8 mouse cellular contexts compared by ENCODE assay signal in genomic region chr3:51353325-51354033, GRCm38 (mm10). TPM values are rescaled to one million over a fixed set of nuclear protein-coding genes. Genes with fewer than 3 reads are reported as not detected.
DNase-seq lines count a peak whose midpoint lies in the region; ATAC-seq lines count a peak whose summit lies in the region.

No protein-coding gene starts in this region.

- no peak overlapping the region for H3K9ac ChIP-seq in embryonic facial prominence, embryonic 11.5 days (replicated peaks; ENCODE audit: low read length)
- no peak overlapping the region for H3K9ac ChIP-seq in midbrain, embryonic 13.5 days (replicated peaks)

- WGBS in embryonic facial prominence, embryonic 11.5 days = 72% methylated on average over 4 of the region's 4 CpGs
- 70% methylated on average over 4 of the region's 4 CpGs for WGBS in embryonic facial prominence, embryonic 10.5 days
- 75% methylated on average over 4 of the region's 4 CpGs for WGBS in midbrain, embryonic 10.5 days
- WGBS in midbrain, embryonic 13.5 days = 62% methylated on average over 4 of the region's 4 CpGs

- peak; percentile 47 for DNase-seq in embryonic facial prominence, embryonic 11.5 days (ENCODE audit: low spot score)
- DNase-seq in embryonic facial prominence, embryonic 10.5 days (ENCODE audit: low spot score) = no peak
- peak; percentile 33 for DNase-seq in midbrain, embryonic 10.5 days (ENCODE audit: low spot score)
- DNase-seq in lung, postnatal 25 days (ENCODE audit: low spot score) = peak; percentile 65
- DNase-seq in thymus, postnatal 14 days = peak; percentile 70

- no peaks in the 10 kb centered on the region for H3K9me3 ChIP-seq in embryonic facial prominence, embryonic 11.5 days (replicated peaks; ENCODE audit: control insufficient read depth, low read length)
- H3K9me3 ChIP-seq in embryonic facial prominence, embryonic 10.5 days = no peaks in the 10 kb centered on the region
- no peaks in the 10 kb centered on the region for H3K9me3 ChIP-seq in midbrain, embryonic 10.5 days (replicated peaks)
- H3K9me3 ChIP-seq in midbrain, embryonic 13.5 days = no peaks in the 10 kb centered on the region

- H3K4me2 ChIP-seq in embryonic facial prominence, embryonic 11.5 days (ENCODE audit: low read depth, low read length) = no peak overlapping the region
- no peak overlapping the region for H3K4me2 ChIP-seq in midbrain, embryonic 13.5 days (replicated peaks)

- ATAC-seq in embryonic facial prominence, embryonic 11.5 days (replicated peaks; ENCODE audit: insufficient number of reproducible peaks, low FRiP score, low TSS enrichment, low read depth) = no peak
- ATAC-seq in midbrain, embryonic 13.5 days = no peak
- ATAC-seq in activated CD4-positive, CD25-positive, alpha-beta regulatory T cell, adult 4 months = peak; percentile 79
- ATAC-seq in granulocyte monocyte progenitor cell, adult 5-6 weeks (replicated peaks; ENCODE audit: poor library complexity, severe bottlenecking) = peak; percentile 81

- H3K36me3 ChIP-seq in embryonic facial prominence, embryonic 11.5 days (replicated peaks; ENCODE audit: control insufficient read depth, insufficient read depth, low read depth, low read length) = no peaks in the 10 kb centered on the region
- H3K36me3 ChIP-seq in embryonic facial prominence, embryonic 10.5 days (replicated peaks) = no peaks in the 10 kb centered on the region
- no peaks in the 10 kb centered on the region for H3K36me3 ChIP-seq in midbrain, embryonic 10.5 days
- H3K36me3 ChIP-seq in midbrain, embryonic 13.5 days = no peaks in the 10 kb centered on the region

- H3K4me1 ChIP-seq in embryonic facial prominence, embryonic 11.5 days (ENCODE audit: control insufficient read depth, insufficient read depth, low read length) = no peaks in the 10 kb centered on the region
- peaks cover 7% of the 10 kb centered on the region; the same call in 1 of the 2 replicates for H3K4me1 ChIP-seq in embryonic facial prominence, embryonic 10.5 days
- peaks cover under 1% of the 10 kb centered on the region; the same call in 1 of the 2 replicates for H3K4me1 ChIP-seq in midbrain, embryonic 10.5 days
- H3K4me1 ChIP-seq in midbrain, embryonic 13.5 days (replicated peaks) = no peaks in the 10 kb centered on the region; the same call in 1 of the 2 replicates

- H3K27ac ChIP-seq in embryonic facial prominence, embryonic 11.5 days (replicated peaks; ENCODE audit: low read depth, low read length) = no peak overlapping the region
- no peak overlapping the region for H3K27ac ChIP-seq in embryonic facial prominence, embryonic 10.5 days (replicated peaks)
- H3K27ac ChIP-seq in midbrain, embryonic 10.5 days (replicated peaks) = no peak overlapping the region
- no peak overlapping the region for H3K27ac ChIP-seq in midbrain, embryonic 13.5 days

- no peak overlapping the region for H3K4me3 ChIP-seq in embryonic facial prominence, embryonic 11.5 days (ENCODE audit: low read depth, low read length)
- no peak overlapping the region for H3K4me3 ChIP-seq in embryonic facial prominence, embryonic 10.5 days
- no peak overlapping the region for H3K4me3 ChIP-seq in midbrain, embryonic 10.5 days
- H3K4me3 ChIP-seq in midbrain, embryonic 13.5 days (replicated peaks) = no peak overlapping the region

- H3K27me3 ChIP-seq in embryonic facial prominence, embryonic 11.5 days (ENCODE audit: control insufficient read depth, insufficient read depth, low read length) = no peaks in the 10 kb centered on the region
- H3K27me3 ChIP-seq in embryonic facial prominence, embryonic 10.5 days (replicated peaks; ENCODE audit: low read depth, poor library complexity, severe bottlenecking) = no peaks in the 10 kb centered on the region
- peaks cover 13% of the 10 kb centered on the region for H3K27me3 ChIP-seq in midbrain, embryonic 10.5 days (ENCODE audit: low read depth, poor library complexity, severe bottlenecking)
- H3K27me3 ChIP-seq in midbrain, embryonic 13.5 days = peaks cover 19% of the 10 kb centered on the region

RNA-seq across cellular contexts. Expression of gene Elf2, which starts 13.0 kb away (rescaled TPM):
- polyA plus RNA-seq in embryonic facial prominence, embryonic 11.5 days (2014; fragmentation: Nextera tagmentation; extraction: Ambion mirVana) = 47.3 and 48.9 TPM in 2 replicates
- polyA plus RNA-seq in embryonic facial prominence, embryonic 10.5 days (2016; fragmentation: Nextera tagmentation; extraction: Ambion mirVana) = 42.0 and 49.2 TPM in 2 replicates
- polyA plus RNA-seq in midbrain, embryonic 10.5 days (2016; fragmentation: Nextera tagmentation; extraction: Ambion mirVana) = 37.9 and 40.5 TPM in 2 replicates
- 50.3 and 51.3 TPM in 2 replicates for polyA plus RNA-seq in midbrain, embryonic 13.5 days (2015; fragmentation: Nextera tagmentation; extraction: Ambion mirVana)
- 10 to 100 TPM; 41.0 to 54.1 TPM for polyA plus RNA-seq in activated CD4-positive, CD25-positive, alpha-beta regulatory T cell, adult 4 months (2017; shearing (Covaris generic))
- 56.9 and 64.6 TPM in 2 replicates for total RNA-seq in granulocyte monocyte progenitor cell, adult 5-6 weeks (2014; fragmentation: Nextera tagmentation)
- 103 and 116 TPM in 2 replicates for total RNA-seq in granulocyte monocyte progenitor cell, adult 5-6 weeks (2017)

RNA-seq across cellular contexts. Expression of gene Mgarp, which starts 43.1 kb away (rescaled TPM):
- polyA plus RNA-seq in embryonic facial prominence, embryonic 11.5 days (2014; fragmentation: Nextera tagmentation; extraction: Ambion mirVana) = 9.1 and 16.1 TPM in 2 replicates
- polyA plus RNA-seq in embryonic facial prominence, embryonic 10.5 days (2016; fragmentation: Nextera tagmentation; extraction: Ambion mirVana) = 8.0 and 8.7 TPM in 2 replicates
- 35.9 and 39.2 TPM in 2 replicates for polyA plus RNA-seq in midbrain, embryonic 10.5 days (2016; fragmentation: Nextera tagmentation; extraction: Ambion mirVana)
- polyA plus RNA-seq in midbrain, embryonic 13.5 days (2015; fragmentation: Nextera tagmentation; extraction: Ambion mirVana) = 5.6 and 12.0 TPM in 2 replicates
- 1 to 10 TPM; 1.5 to 6.0 TPM for polyA plus RNA-seq in activated CD4-positive, CD25-positive, alpha-beta regulatory T cell, adult 4 months (2017; shearing (Covaris generic))
- total RNA-seq in granulocyte monocyte progenitor cell, adult 5-6 weeks (2014; fragmentation: Nextera tagmentation) = not detected in 2 replicates
- total RNA-seq in granulocyte monocyte progenitor cell, adult 5-6 weeks (2017) = not detected in 2 replicates

RNA-seq across cellular contexts. Expression of gene Ndufc1, which starts 55.3 kb away (rescaled TPM):
- polyA plus RNA-seq in embryonic facial prominence, embryonic 11.5 days (2014; fragmentation: Nextera tagmentation; extraction: Ambion mirVana) = 722 TPM in 2 replicates
- 646 and 663 TPM in 2 replicates for polyA plus RNA-seq in embryonic facial prominence, embryonic 10.5 days (2016; fragmentation: Nextera tagmentation; extraction: Ambion mirVana)
- 688 and 718 TPM in 2 replicates for polyA plus RNA-seq in midbrain, embryonic 10.5 days (2016; fragmentation: Nextera tagmentation; extraction: Ambion mirVana)
- 772 and 835 TPM in 2 replicates for polyA plus RNA-seq in midbrain, embryonic 13.5 days (2015; fragmentation: Nextera tagmentation; extraction: Ambion mirVana)
- polyA plus RNA-seq in activated CD4-positive, CD25-positive, alpha-beta regulatory T cell, adult 4 months (2017; shearing (Covaris generic)) = 100 to 1,000 TPM; 213 to 287 TPM
- total RNA-seq in granulocyte monocyte progenitor cell, adult 5-6 weeks (2014; fragmentation: Nextera tagmentation) = 243 and 263 TPM in 2 replicates
- total RNA-seq in granulocyte monocyte progenitor cell, adult 5-6 weeks (2017) = 76.8 and 110 TPM in 2 replicates

Comparison
In these comparisons a context has a peak if more than half of its experiments do, and no peak if none do; other contexts are left out.
1. ATAC-seq: peak in activated CD4-positive, CD25-positive, alpha-beta regulatory T cell, adult 4 months (single experiment) and granulocyte monocyte progenitor cell, adult 5-6 weeks (single experiment); none in embryonic facial prominence, embryonic 11.5 days (single experiment) and midbrain, embryonic 13.5 days (single experiment).